Mouse (Mus musculus): ENCODE measurements around the gene Cbx7. TPM values are rescaled to one million over a fixed set of nuclear protein-coding genes. Genes with fewer than 3 reads are reported as not detected.
A peak's percentile ranks its signal among the peaks of the same experiment; 100 is the strongest.

Cbx7 gene
- polyA plus RNA-seq, 1 experiment: 41.3 TPM

GRCm38 (mm10) chr15:79951226-79951625 lies 19.7 kb downstream of the Cbx7 start:
- no peak for DNase-seq
- no peak for TF ChIP-seq POLR2A (IDR thresholded peaks at IDR 0.05; ENCODE audit: low read depth, low read length)
- TF ChIP-seq CTCF (conservative IDR thresholded peaks at IDR 0.05; ENCODE audit: insufficient read depth, insufficient read length, low read depth, low read length): no peak
- Histone ChIP-seq H3K36me3 (ENCODE audit: control insufficient read depth, insufficient read depth, low read length) (no peaks in the 10 kb centered on the region), H3K4me3 (ENCODE audit: insufficient read depth, low read depth, low read length) (no peak overlapping the region), H3K4me1 (ENCODE audit: control insufficient read depth, insufficient read depth, low read length) (peaks cover 14% of the 10 kb centered on the region), H3K27ac (ENCODE audit: insufficient read depth, low read depth, low read length) (peak overlapping the region; percentile 79), H3K27me3 (replicated peaks; ENCODE audit: control insufficient read depth, insufficient read depth, low read length) (no peaks in the 10 kb centered on the region)
- 72% methylated on average over 6 of the region's 6 CpGs for WGBS

- Histone ChIP-seq H3K4me1 (ENCODE audit: control insufficient read depth, insufficient read depth, low read length) (peaks cover 14% of the 10 kb centered on the region), H3K27me3 (replicated peaks; ENCODE audit: control insufficient read depth, insufficient read depth, low read length) (no peaks in the 10 kb centered on the region), H3K4me3 (ENCODE audit: insufficient read depth, low read depth, low read length) (no peak overlapping the region), H3K27ac (ENCODE audit: insufficient read depth, low read depth, low read length) (peak overlapping the region; percentile 79), H3K36me3 (ENCODE audit: control insufficient read depth, insufficient read depth, low read length) (no peaks in the 10 kb centered on the region)
- 5% methylated on average over 24 of the region's 24 CpGs for WGBS
- peak; percentile 85 for DNase-seq
- TF ChIP-seq CTCF (conservative IDR thresholded peaks at IDR 0.05; ENCODE audit: insufficient read depth, insufficient read length, low read depth, low read length) (peak; percentile 68), POLR2A (IDR thresholded peaks at IDR 0.05; ENCODE audit: low read depth, low read length) (no peak)
These were observed 20.5 kb downstream of the Cbx7 start for GRCm38 (mm10) chr15:79950250-79951025.

GRCm38 (mm10) chr15:79947681-79948080 lies 23.2 kb downstream of the Cbx7 start:
- 69% methylated on average over 6 of the region's 6 CpGs for WGBS
- no peak overlapping the region for H3K27ac ChIP-seq (ENCODE audit: insufficient read depth, low read depth, low read length)
- no peak for TF ChIP-seq POLR2A (IDR thresholded peaks at IDR 0.05; ENCODE audit: low read depth, low read length)
- TF ChIP-seq CTCF (conservative IDR thresholded peaks at IDR 0.05; ENCODE audit: insufficient read depth, insufficient read length, low read depth, low read length): no peak
- no peaks in the 10 kb centered on the region for H3K27me3 ChIP-seq (replicated peaks; ENCODE audit: control insufficient read depth, insufficient read depth, low read length)
- peaks cover 14% of the 10 kb centered on the region for H3K4me1 ChIP-seq (ENCODE audit: control insufficient read depth, insufficient read depth, low read length)
- no peaks in the 10 kb centered on the region for H3K36me3 ChIP-seq (ENCODE audit: control insufficient read depth, insufficient read depth, low read length)
- no peak overlapping the region for H3K4me3 ChIP-seq (ENCODE audit: insufficient read depth, low read depth, low read length)
- DNase-seq: no peak

GRCm38 (mm10) chr15:79946790-79947189 lies 24.1 kb downstream of the Cbx7 start:
- Histone ChIP-seq H3K4me1 (ENCODE audit: control insufficient read depth, insufficient read depth, low read length) (peaks cover 14% of the 10 kb centered on the region), H3K27ac (ENCODE audit: insufficient read depth, low read depth, low read length) (no peak overlapping the region), H3K36me3 (ENCODE audit: control insufficient read depth, insufficient read depth, low read length) (no peaks in the 10 kb centered on the region), H3K27me3 (replicated peaks; ENCODE audit: control insufficient read depth, insufficient read depth, low read length) (no peaks in the 10 kb centered on the region), H3K4me3 (ENCODE audit: insufficient read depth, low read depth, low read length) (no peak overlapping the region)
- TF ChIP-seq POLR2A (IDR thresholded peaks at IDR 0.05; ENCODE audit: low read depth, low read length) (no peak), CTCF (conservative IDR thresholded peaks at IDR 0.05; ENCODE audit: insufficient read depth, insufficient read length, low read depth, low read length) (peak; percentile 47; the same call in 1 of the 2 replicates)
- peak; percentile 51 for DNase-seq
- 76% methylated on average over 9 of the region's 9 CpGs for whole genome bisulfite sequencing

GRCm38 (mm10) chr15:79946022-79946421 lies 24.9 kb downstream of the Cbx7 start:
- TF ChIP-seq CTCF (conservative IDR thresholded peaks at IDR 0.05; ENCODE audit: insufficient read depth, insufficient read length, low read depth, low read length) (peak; percentile 98), POLR2A (IDR thresholded peaks at IDR 0.05; ENCODE audit: low read depth, low read length) (no peak)
- 12% methylated on average over 4 of the region's 4 CpGs for WGBS
- Histone ChIP-seq H3K27me3 (replicated peaks; ENCODE audit: control insufficient read depth, insufficient read depth, low read length) (no peaks in the 10 kb centered on the region), H3K27ac (ENCODE audit: insufficient read depth, low read depth, low read length) (no peak overlapping the region), H3K4me1 (ENCODE audit: control insufficient read depth, insufficient read depth, low read length) (peaks cover 9% of the 10 kb centered on the region), H3K4me3 (ENCODE audit: insufficient read depth, low read depth, low read length) (no peak overlapping the region), H3K36me3 (ENCODE audit: control insufficient read depth, insufficient read depth, low read length) (no peaks in the 10 kb centered on the region)
- peak; percentile 93 for DNase-seq

GRCm38 (mm10) chr15:79944948-79945347 lies 26.0 kb downstream of the Cbx7 start:
- TF ChIP-seq POLR2A (IDR thresholded peaks at IDR 0.05; ENCODE audit: low read depth, low read length): no peak
- no peak for TF ChIP-seq CTCF (conservative IDR thresholded peaks at IDR 0.05; ENCODE audit: insufficient read depth, insufficient read length, low read depth, low read length)
- WGBS: 84% methylated on average over 5 of the region's 5 CpGs
- H3K4me3 ChIP-seq (ENCODE audit: insufficient read depth, low read depth, low read length): no peak overlapping the region

GRCm38 (mm10) chr15:79943584-79943983 lies 27.3 kb downstream of the Cbx7 start:
- no peak for DNase-seq
- 92% methylated on average over 3 of the region's 3 CpGs for WGBS
- no peaks in the 10 kb centered on the region for H3K4me1 ChIP-seq (ENCODE audit: control insufficient read depth, insufficient read depth, low read length)
- H3K27ac ChIP-seq (ENCODE audit: insufficient read depth, low read depth, low read length): no peak overlapping the region
- TF ChIP-seq CTCF (conservative IDR thresholded peaks at IDR 0.05; ENCODE audit: insufficient read depth, insufficient read length, low read depth, low read length): no peak
- no peak for TF ChIP-seq POLR2A (IDR thresholded peaks at IDR 0.05; ENCODE audit: low read depth, low read length)
- H3K27me3 ChIP-seq (replicated peaks; ENCODE audit: control insufficient read depth, insufficient read depth, low read length): no peaks in the 10 kb centered on the region
- H3K36me3 ChIP-seq (ENCODE audit: control insufficient read depth, insufficient read depth, low read length): no peaks in the 10 kb centered on the region
- H3K4me3 ChIP-seq (ENCODE audit: insufficient read depth, low read depth, low read length): no peak overlapping the region

More at GRCm38 (mm10) chr15:79944948-79945347, 26.0 kb downstream of the Cbx7 start:
- Histone ChIP-seq H3K27ac (ENCODE audit: insufficient read depth, low read depth, low read length) (no peak overlapping the region), H3K36me3 (ENCODE audit: control insufficient read depth, insufficient read depth, low read length) (no peaks in the 10 kb centered on the region), H3K4me1 (ENCODE audit: control insufficient read depth, insufficient read depth, low read length) (peaks cover 4% of the 10 kb centered on the region; the same call in 1 of the 2 replicates), H3K27me3 (replicated peaks; ENCODE audit: control insufficient read depth, insufficient read depth, low read length) (no peaks in the 10 kb centered on the region)
- no peak for DNase-seq

Data from kidney, adult 2 months (tissue).